Mouse (Mus musculus): ENCODE measurements at regions not wholly inside any gene's neighbourhood (a gene's known extent, or its start where the extent isn't known, plus 50 kb on each side); places are given as distances from the start of the nearest gene placed in this dataset.
A peak's percentile ranks its signal among the peaks of the same experiment; 100 is the strongest.

- H3K4me3 ChIP-seq = no peak overlapping the region
- H3K9me3 ChIP-seq = peaks cover 44% of the 10 kb centered on the region
- no peak overlapping the region for H3K9ac ChIP-seq
- 53% methylated on average over 5 of the region's 5 CpGs for WGBS
- no peak overlapping the region for H3K27ac ChIP-seq
- no peaks in the 10 kb centered on the region for H3K27me3 ChIP-seq (replicated peaks)
- ATAC-seq (ENCODE audit: low FRiP score, low read depth) = no peak
- H3K36me3 ChIP-seq = peaks cover 14% of the 10 kb centered on the region
- H3K4me2 ChIP-seq (replicated peaks) = no peak overlapping the region
- H3K4me1 ChIP-seq = no peaks in the 10 kb centered on the region
Observed at GRCm38 (mm10) chr17:22795213-22795612, 71.7 kb downstream of the Zfp945 start.

- Histone ChIP-seq H3K27ac (no peak overlapping the region), H3K4me1 (no peaks in the 10 kb centered on the region), H3K4me2 (replicated peaks) (no peak overlapping the region), H3K4me3 (no peak overlapping the region), H3K27me3 (replicated peaks) (no peaks in the 10 kb centered on the region), H3K9me3 (peaks cover 23% of the 10 kb centered on the region; the same call in 1 of the 2 replicates), H3K36me3 (peaks cover 28% of the 10 kb centered on the region), H3K9ac (no peak overlapping the region)
- ATAC-seq (ENCODE audit: low FRiP score, low read depth) = no peak
- 85% methylated on average over 2 of the region's 2 CpGs for WGBS
Observed at GRCm38 (mm10) chr17:22784481-22784880, 82.5 kb downstream of the Zfp945 start.

- ATAC-seq (ENCODE audit: low FRiP score, low read depth) = no peak
- no peaks in the 10 kb centered on the region for H3K27me3 ChIP-seq (replicated peaks)
- H3K4me3 ChIP-seq = no peak overlapping the region
- no peak overlapping the region for H3K9ac ChIP-seq
- 56% methylated on average over 7 of the region's 7 CpGs for whole genome bisulfite sequencing
- H3K4me1 ChIP-seq = no peaks in the 10 kb centered on the region
- no peaks in the 10 kb centered on the region for H3K9me3 ChIP-seq
- no peak overlapping the region for H3K4me2 ChIP-seq (replicated peaks)
- H3K36me3 ChIP-seq = no peaks in the 10 kb centered on the region
- H3K27ac ChIP-seq = no peak overlapping the region
Observed at GRCm38 (mm10) chr17:22745736-22746135, 121.2 kb downstream of the Zfp945 start.

GRCm38 (mm10) chr17:22739581-22740178 is 127.3 kb downstream of the Zfp945 start:
- peaks cover 7% of the 10 kb centered on the region for H3K4me1 ChIP-seq
- peaks cover 13% of the 10 kb centered on the region for H3K36me3 ChIP-seq
- peak overlapping the region; percentile 67 for H3K4me2 ChIP-seq (replicated peaks)
- H3K9me3 ChIP-seq = peaks cover 8% of the 10 kb centered on the region; the same call in 1 of the 2 replicates
- H3K27me3 ChIP-seq (replicated peaks) = no peaks in the 10 kb centered on the region
- ATAC-seq (ENCODE audit: low FRiP score, low read depth) = peak; percentile 93
- under 1% methylated on average over 25 of the region's 25 CpGs for WGBS
- peak overlapping the region; percentile 76 for H3K9ac ChIP-seq
- peak overlapping the region; percentile 53 for H3K27ac ChIP-seq
- peak overlapping the region; percentile 58 for H3K4me3 ChIP-seq

GRCm38 (mm10) chr17:22739173-22739572 is 127.8 kb downstream of the Zfp945 start:
- H3K9me3 ChIP-seq = peaks cover 13% of the 10 kb centered on the region
- peak overlapping the region; percentile 53 for H3K27ac ChIP-seq
- H3K9ac ChIP-seq = peak overlapping the region; percentile 76
- peak overlapping the region; percentile 67 for H3K4me2 ChIP-seq (replicated peaks)
- H3K4me1 ChIP-seq = peaks cover 7% of the 10 kb centered on the region
- ATAC-seq (ENCODE audit: low FRiP score, low read depth) = peak; percentile 11; the same call in 1 of the 2 replicates
- H3K36me3 ChIP-seq = peaks cover 15% of the 10 kb centered on the region
- no peaks in the 10 kb centered on the region for H3K27me3 ChIP-seq (replicated peaks)
- H3K4me3 ChIP-seq = peak overlapping the region; percentile 58
- 13% methylated on average over 12 of the region's 12 CpGs for WGBS

- WGBS = 90% methylated on average over 4 of the region's 4 CpGs
- Histone ChIP-seq H3K4me1 (peaks cover 7% of the 10 kb centered on the region), H3K4me3 (no peak overlapping the region), H3K9me3 (peaks cover 30% of the 10 kb centered on the region), H3K9ac (no peak overlapping the region), H3K36me3 (peaks cover 17% of the 10 kb centered on the region), H3K27me3 (replicated peaks) (no peaks in the 10 kb centered on the region), H3K27ac (no peak overlapping the region), H3K4me2 (replicated peaks) (no peak overlapping the region)
- ATAC-seq (ENCODE audit: low FRiP score, low read depth) = no peak
Observed at GRCm38 (mm10) chr17:22736360-22736759, 130.6 kb downstream of the Zfp945 start.

Measured in neural tube, embryonic 12.5 days (tissue).